Mouse (Mus musculus): ENCODE results near the gene H2-T23. TPM values are rescaled to one million over a fixed set of nuclear protein-coding genes. Genes with fewer than 3 reads are reported as not detected.
"Not testable (repeated sequence)": the region's sequence is repeated elsewhere in the genome, so short reads cannot be mapped to it uniquely, and the experiment has no call there.

The H2-T23 gene
- polyA plus RNA-seq, 1 experiment from 2014 or later, result 9.3 TPM

- H3K27me3 ChIP-seq (replicated peaks), result no peaks in the 10 kb centered on the region
- 35% methylated on average over 15 of the region's 15 CpGs for WGBS
- no peak within 1 kb of the TSS for H3K4me3 ChIP-seq (replicated peaks)
- no peaks in the 10 kb centered on the region for H3K9me3 ChIP-seq
- H3K27ac ChIP-seq, result peak within 1 kb of the TSS; percentile 48; the same call in 1 of the 2 replicates
- peak within 1 kb of the TSS; percentile 39 for H3K4me2 ChIP-seq (replicated peaks)
- peak; percentile 74 for ATAC-seq
- peaks cover 3% of the 10 kb centered on the region; the same call in 1 of the 2 replicates for H3K4me1 ChIP-seq (replicated peaks)
- no peak within 1 kb of the TSS for H3K9ac ChIP-seq
- H3K36me3 ChIP-seq, result no peaks in the 10 kb centered on the region
These were observed 12.2 kb downstream of the H2-T23 start, which contains the start of gene H2-T24 for GRCm38 (mm10) chr17:36020191-36021073. TSS of gene H2-T24 (minus strand) at chr17:36020560.

- no peak overlapping the region for H3K9ac ChIP-seq
- WGBS, result 66% methylated on average over 3 of the region's 3 CpGs
- no peaks in the 10 kb centered on the region for H3K27me3 ChIP-seq (replicated peaks)
- H3K4me1 ChIP-seq (replicated peaks), result peaks cover 3% of the 10 kb centered on the region; the same call in 1 of the 2 replicates
- H3K4me2 ChIP-seq (replicated peaks), result no peak overlapping the region
- no peak overlapping the region for H3K27ac ChIP-seq
- H3K4me3 ChIP-seq (replicated peaks), result no peak overlapping the region
- H3K9me3 ChIP-seq, result no peaks in the 10 kb centered on the region
- H3K36me3 ChIP-seq, result peaks cover under 1% of the 10 kb centered on the region; the same call in 1 of the 2 replicates
- no peak for ATAC-seq
These were observed 13.1 kb downstream of the H2-T23 start for GRCm38 (mm10) chr17:36019519-36019918.

- no peak overlapping the region for H3K4me2 ChIP-seq (replicated peaks)
- peaks cover 4% of the 10 kb centered on the region; the same call in 1 of the 2 replicates for H3K36me3 ChIP-seq
- H3K4me1 ChIP-seq (replicated peaks), result peaks cover 3% of the 10 kb centered on the region; the same call in 1 of the 2 replicates
- no peak overlapping the region for H3K9ac ChIP-seq
- no peaks in the 10 kb centered on the region for H3K9me3 ChIP-seq
- ATAC-seq, result no peak
- H3K4me3 ChIP-seq (replicated peaks), result no peak overlapping the region
- WGBS, result 57% methylated on average over 2 of the region's 2 CpGs
- no peak overlapping the region for H3K27ac ChIP-seq
- H3K27me3 ChIP-seq (replicated peaks), result no peaks in the 10 kb centered on the region
These were observed 13.7 kb downstream of the H2-T23 start for GRCm38 (mm10) chr17:36018979-36019378.

GRCm38 (mm10) chr17:36017046-36017445, 15.6 kb downstream of the H2-T23 start:
- Histone ChIP-seq H3K9me3 (no peaks in the 10 kb centered on the region), H3K27ac (no peak overlapping the region), H3K4me2 (replicated peaks) (no peak overlapping the region), H3K9ac (no peak overlapping the region), H3K36me3 (peaks cover 4% of the 10 kb centered on the region; the same call in 1 of the 2 replicates), H3K27me3 (replicated peaks) (no peaks in the 10 kb centered on the region), H3K4me1 (replicated peaks) (0 out of 2 replicates have a peak, but pooled peaks cover 3% of the 10 kb centered on the region), H3K4me3 (replicated peaks) (no peak overlapping the region)
- WGBS, result 87% methylated on average over 5 of the region's 5 CpGs
- ATAC-seq, result no peak

- Histone ChIP-seq H3K4me1 (replicated peaks) (no peaks in the 10 kb centered on the region), H3K36me3 (peaks cover 4% of the 10 kb centered on the region; the same call in 1 of the 2 replicates), H3K4me3 (replicated peaks) (no peak overlapping the region), H3K9ac (no peak overlapping the region), H3K4me2 (replicated peaks) (no peak overlapping the region), H3K27me3 (replicated peaks) (no peaks in the 10 kb centered on the region), H3K9me3 (no peaks in the 10 kb centered on the region), H3K27ac (no peak overlapping the region)
- no peak for ATAC-seq
- 94% methylated on average over 5 of the region's 5 CpGs for WGBS
These were observed 17.7 kb downstream of the H2-T23 start for GRCm38 (mm10) chr17:36014977-36015376.

GRCm38 (mm10) chr17:36004409-36004808, 28.2 kb downstream of the H2-T23 start:
- H3K4me1 ChIP-seq (replicated peaks); H3K4me3 ChIP-seq (replicated peaks); H3K4me2 ChIP-seq (replicated peaks); H3K27ac ChIP-seq; ATAC-seq; H3K27me3 ChIP-seq (replicated peaks); H3K9me3 ChIP-seq; H3K36me3 ChIP-seq; H3K9ac ChIP-seq: not testable (repeated sequence)
- WGBS, result 86% methylated on average over 7 of the region's 7 CpGs

- no peaks in the 10 kb centered on the region for H3K9me3 ChIP-seq
- H3K4me2 ChIP-seq (replicated peaks), result no peak overlapping the region
- H3K4me1 ChIP-seq (replicated peaks), result no peaks in the 10 kb centered on the region
- no peaks in the 10 kb centered on the region for H3K27me3 ChIP-seq (replicated peaks)
- H3K27ac ChIP-seq, result no peak overlapping the region
- H3K4me3 ChIP-seq (replicated peaks), result no peak overlapping the region
- H3K9ac ChIP-seq, result no peak overlapping the region
- H3K36me3 ChIP-seq, result no peaks in the 10 kb centered on the region
- WGBS, result 94% methylated on average over 7 of the region's 7 CpGs
- no peak for ATAC-seq
These were observed 29.3 kb downstream of the H2-T23 start for GRCm38 (mm10) chr17:36003331-36003730.

GRCm38 (mm10) chr17:36001966-36002365, 30.7 kb downstream of the H2-T23 start:
- H3K27ac ChIP-seq, result no peak overlapping the region
- H3K9me3 ChIP-seq, result no peaks in the 10 kb centered on the region
- ATAC-seq, result peak; percentile 26; the same call in 1 of the 2 replicates
- no peaks in the 10 kb centered on the region for H3K36me3 ChIP-seq
- no peak overlapping the region for H3K9ac ChIP-seq
- WGBS, result 98% methylated on average over 6 of the region's 6 CpGs
- no peak overlapping the region for H3K4me2 ChIP-seq (replicated peaks)
- H3K4me1 ChIP-seq (replicated peaks), result 0 out of 2 replicates have a peak, but pooled peaks cover 4% of the 10 kb centered on the region
- H3K27me3 ChIP-seq (replicated peaks), result no peaks in the 10 kb centered on the region
- H3K4me3 ChIP-seq (replicated peaks), result no peak overlapping the region

- Histone ChIP-seq H3K27me3 (replicated peaks) (no peaks in the 10 kb centered on the region), H3K36me3 (no peaks in the 10 kb centered on the region), H3K4me1 (replicated peaks) (0 out of 2 replicates have a peak, but pooled peaks cover 4% of the 10 kb centered on the region), H3K9me3 (no peaks in the 10 kb centered on the region), H3K9ac (no peak overlapping the region), H3K4me3 (replicated peaks) (no peak overlapping the region), H3K27ac (no peak overlapping the region), H3K4me2 (replicated peaks) (no peak overlapping the region)
- ATAC-seq, result no peak
- 81% methylated on average over 12 of the region's 12 CpGs for WGBS
These were observed 31.3 kb downstream of the H2-T23 start for GRCm38 (mm10) chr17:36001121-36001897.

- H3K27me3 ChIP-seq (replicated peaks), result no peaks in the 10 kb centered on the region
- H3K9me3 ChIP-seq, result no peaks in the 10 kb centered on the region
- WGBS, result 64% methylated on average over 4 of the region's 4 CpGs
- no peak overlapping the region for H3K27ac ChIP-seq
- 0 out of 2 replicates have a peak, but pooled peaks cover 7% of the 10 kb centered on the region for H3K4me1 ChIP-seq (replicated peaks)
- no peak overlapping the region for H3K9ac ChIP-seq
- no peaks in the 10 kb centered on the region for H3K36me3 ChIP-seq
- ATAC-seq, result no peak
- no peak overlapping the region for H3K4me2 ChIP-seq (replicated peaks)
- H3K4me3 ChIP-seq (replicated peaks), result no peak overlapping the region
These were observed 32.3 kb downstream of the H2-T23 start for GRCm38 (mm10) chr17:36000349-36000748.

GRCm38 (mm10) chr17:35999356-35999755, 33.3 kb downstream of the H2-T23 start:
- Histone ChIP-seq H3K27me3 (replicated peaks) (no peaks in the 10 kb centered on the region), H3K9me3 (no peaks in the 10 kb centered on the region), H3K4me1 (replicated peaks) (0 out of 2 replicates have a peak, but pooled peaks cover 8% of the 10 kb centered on the region), H3K27ac (no peak overlapping the region), H3K4me2 (replicated peaks) (no peak overlapping the region), H3K36me3 (no peaks in the 10 kb centered on the region), H3K4me3 (replicated peaks) (no peak overlapping the region), H3K9ac (no peak overlapping the region)
- no peak for ATAC-seq
- WGBS, result 78% methylated on average over 7 of the region's 7 CpGs
